Mouse (Mus musculus) liver, embryonic 14.5 days (tissue): Measurements from ENCODE around the gene Nin.

Experiments used
- CTCF ChIP-seq: IDR thresholded peaks from 2 replicates; pipeline ENCODE4 v1.5.1; 2016; ENCODE audit warnings: antibody characterized with exemption, low read depth, control low read depth
- EP300 ChIP-seq: IDR thresholded peaks from 2 replicates; pipeline ENCODE4 v1.6.1; 2016; ENCODE audit warnings: antibody characterized with exemption, low read depth

DNA sequence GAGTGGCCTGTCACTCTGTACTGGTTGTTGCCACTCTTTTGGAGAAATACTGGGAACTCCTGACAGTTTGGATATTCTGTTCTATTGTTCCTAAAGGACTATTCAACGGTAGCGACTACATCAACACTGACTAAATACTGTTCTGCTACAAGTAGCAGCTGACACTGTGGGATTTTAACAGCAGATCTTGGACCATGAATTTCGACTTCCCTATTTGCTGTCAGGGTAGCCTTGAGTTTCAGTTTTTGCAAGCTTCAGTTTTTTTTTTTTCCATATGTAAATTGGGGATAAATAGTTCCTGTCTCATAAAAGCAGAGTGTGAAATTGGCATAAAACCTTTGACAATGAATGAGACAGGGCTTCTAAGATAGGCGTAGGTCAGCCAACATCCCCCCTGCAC is 103.2 kb downstream of the Nin start:
- TF ChIP-seq EP300 (no peak), CTCF (no peak)
